Mouse (Mus musculus): ENCODE results near the gene Tmtc2.

The Tmtc2 gene

DNA sequence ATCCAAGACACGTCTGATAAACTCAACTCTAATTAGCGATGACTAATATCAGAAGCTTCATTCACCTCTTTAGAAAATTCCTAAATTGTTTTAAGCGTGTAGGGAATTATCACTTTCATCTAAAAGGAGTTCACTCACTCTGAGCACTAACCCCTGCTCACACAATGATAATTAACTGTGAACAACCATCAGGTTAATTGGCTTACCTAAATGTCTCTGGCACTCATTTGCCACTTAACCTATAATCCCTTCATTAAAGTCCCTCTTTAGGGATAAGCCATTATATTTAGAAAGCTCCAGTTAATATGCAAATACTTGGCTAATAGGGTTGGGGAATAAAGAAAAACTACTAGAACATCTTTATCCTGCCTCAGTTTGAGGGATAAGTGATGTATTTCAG, 151.1 kb downstream of the Tmtc2 start:
- DNase-seq (ENCODE audit: extremely low read depth, low read depth, low spot score) = no peak

DNA sequence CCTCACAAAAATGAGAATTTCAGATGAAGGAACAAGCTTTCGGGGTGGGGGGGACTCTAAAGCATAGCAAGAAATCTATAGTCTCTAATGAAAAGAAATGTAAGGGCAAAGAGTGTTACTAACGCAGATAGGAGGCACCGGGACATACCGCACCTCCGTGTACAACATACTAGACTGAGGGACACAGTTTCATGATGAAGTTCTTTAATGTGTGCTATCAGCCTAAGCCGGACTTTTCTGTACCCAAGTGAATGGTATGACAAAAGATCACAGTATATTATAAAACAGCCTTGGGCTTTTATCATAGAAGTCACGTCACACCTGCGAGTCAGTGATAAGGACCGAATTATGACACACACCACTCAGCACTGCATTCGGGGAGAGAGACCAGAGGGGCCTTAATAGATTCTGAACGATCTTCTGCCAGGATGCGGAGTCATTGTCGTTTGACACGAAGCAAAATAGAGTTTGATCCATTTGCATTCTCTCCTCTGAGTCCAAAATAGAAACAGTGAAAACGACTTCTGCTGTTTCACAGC, 156.3 kb downstream of the Tmtc2 start:
- no peak for DNase-seq (ENCODE audit: extremely low read depth, low read depth, low spot score)

DNA sequence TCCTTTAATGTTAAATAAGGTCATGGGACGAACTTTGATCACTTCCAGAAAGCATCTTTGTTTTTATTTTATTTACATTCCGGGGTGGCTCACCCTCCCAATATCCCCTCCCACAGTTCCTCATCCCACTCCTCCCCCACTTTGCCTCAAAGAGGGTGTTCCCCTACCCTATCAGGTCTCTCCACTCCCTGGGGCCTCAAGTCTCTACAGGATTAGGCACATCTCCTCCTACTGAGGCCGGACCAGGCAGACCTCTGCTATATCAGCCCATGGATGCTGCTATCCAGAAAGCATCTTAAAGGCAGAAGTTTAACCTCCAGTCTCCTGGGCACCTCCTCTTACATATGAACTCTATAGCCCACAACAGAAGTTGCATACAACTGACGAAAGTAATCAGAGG, 157.7 kb downstream of the Tmtc2 start:
- no peak for DNase-seq (ENCODE audit: extremely low read depth, low read depth, low spot score)

DNA sequence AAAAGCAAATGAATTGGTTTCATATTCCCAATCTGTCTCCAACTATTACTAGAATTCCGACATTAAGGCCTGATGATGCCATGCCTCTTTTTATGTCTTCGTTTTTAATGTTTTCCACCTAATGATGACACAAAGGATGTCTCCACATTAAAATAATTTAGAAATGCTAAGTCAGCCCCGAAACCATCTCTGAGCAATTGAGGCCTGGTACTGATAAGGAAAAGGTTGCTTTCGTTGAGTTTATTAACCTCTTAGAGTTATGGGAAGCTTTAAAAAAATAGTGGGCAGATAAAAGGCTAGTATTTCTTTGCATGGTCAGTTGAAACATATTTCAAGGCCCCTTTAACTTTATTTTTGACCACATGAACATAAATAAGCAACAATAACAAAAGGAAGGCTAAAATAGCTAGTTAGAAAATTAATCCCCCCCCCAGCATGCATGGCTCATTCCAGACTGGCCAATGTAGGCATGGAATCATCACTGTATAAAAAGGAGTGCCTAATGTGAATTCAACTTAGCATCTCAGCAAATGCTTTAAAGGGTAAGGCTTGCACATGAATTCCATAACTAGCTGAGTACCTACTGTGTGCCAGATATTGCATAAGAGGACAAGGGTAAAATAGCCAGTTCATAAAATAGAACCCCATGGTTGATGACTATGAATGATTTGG, 168.3 kb downstream of the Tmtc2 start:
- DNase-seq (ENCODE audit: extremely low read depth, low read depth, low spot score) = no peak

DNA sequence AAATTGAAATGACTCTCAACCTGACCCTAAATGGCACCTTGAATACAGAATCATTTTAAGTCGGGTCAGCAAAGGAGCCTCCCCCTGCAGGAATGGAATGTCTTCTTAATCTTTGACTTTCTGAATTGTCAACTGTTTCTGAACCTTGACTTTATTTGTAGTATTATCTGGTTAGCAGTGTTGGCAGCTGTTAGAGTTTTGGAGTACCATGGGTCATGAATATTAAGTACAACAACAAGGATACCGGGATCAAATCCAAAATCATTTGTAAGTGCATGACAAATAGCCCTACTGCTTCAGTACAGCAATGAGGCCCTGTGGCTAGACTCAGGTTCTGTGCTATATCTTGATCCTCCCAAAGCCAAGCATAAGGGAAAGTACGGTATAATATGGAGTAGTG, 170.3 kb downstream of the Tmtc2 start:
- DNase-seq (ENCODE audit: extremely low read depth, low read depth, low spot score) = no peak

DNA sequence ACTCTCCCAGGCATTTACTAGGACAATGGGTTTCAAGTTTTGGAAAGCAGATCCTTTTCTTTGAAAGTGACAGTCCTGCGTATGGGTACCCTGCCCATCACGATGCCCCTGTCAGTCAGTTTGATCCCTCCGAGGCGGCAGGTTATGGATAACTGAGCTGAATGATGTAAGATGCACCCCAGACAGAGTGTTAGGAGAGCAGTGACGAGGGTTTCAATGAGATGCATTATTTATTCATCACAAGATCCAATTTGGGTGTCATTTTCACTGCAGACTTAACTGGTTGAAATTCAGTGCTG, 171.8 kb downstream of the Tmtc2 start:
- DNase-seq (ENCODE audit: extremely low read depth, low read depth, low spot score) = no peak

DNA sequence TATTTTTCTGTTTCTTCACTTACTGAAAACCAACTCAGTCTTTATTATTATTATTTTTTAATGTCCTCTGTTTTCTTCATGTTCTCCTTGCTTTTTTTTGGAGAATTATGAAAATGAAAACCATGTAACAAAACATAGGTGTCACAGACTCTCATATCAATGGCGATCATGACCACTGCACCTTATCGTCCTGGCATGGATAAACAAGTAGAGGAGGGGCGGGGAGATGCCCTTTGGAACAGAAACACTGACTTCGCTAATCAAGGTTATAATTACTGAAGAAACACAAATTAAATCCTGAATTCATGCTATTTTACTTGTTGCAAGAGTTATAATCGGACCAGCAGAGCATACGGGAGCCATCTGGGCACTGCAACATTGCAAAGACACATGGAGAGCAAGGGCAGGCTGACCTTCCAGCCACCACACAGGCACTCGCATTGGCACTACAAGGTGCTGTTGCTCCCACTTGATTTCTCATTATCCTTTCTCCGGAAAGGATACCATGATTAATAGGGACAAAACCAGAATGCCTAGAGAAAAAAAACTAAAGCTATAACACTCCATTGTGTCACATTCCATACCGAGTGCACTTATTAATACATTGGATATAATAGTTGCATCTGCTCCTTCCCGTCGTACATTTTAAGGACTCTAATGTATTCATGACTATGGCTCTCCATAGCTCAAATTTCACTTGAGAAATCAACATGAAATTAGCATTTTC, 172.3 kb downstream of the Tmtc2 start:
- DNase-seq (ENCODE audit: extremely low read depth, low read depth, low spot score) = no peak

DNA sequence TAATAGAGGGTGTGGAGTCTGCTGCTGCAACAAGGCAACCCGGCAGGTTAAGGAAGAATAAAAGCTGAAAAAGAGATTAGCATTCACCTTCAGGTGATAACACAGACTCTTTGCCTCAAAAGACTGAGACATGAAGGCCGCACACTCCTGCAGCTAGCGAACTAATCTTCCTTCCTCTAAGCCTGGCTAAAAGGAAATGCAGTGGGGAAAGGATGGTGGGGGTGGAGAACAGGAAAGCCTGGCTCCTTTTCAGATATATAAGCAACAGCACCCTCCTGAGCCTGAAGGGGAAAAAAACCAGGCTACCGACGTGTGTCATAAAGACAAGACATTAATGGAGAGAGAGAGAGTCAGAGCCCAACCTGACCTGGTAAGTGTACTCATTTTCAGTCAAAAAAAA, 174.9 kb downstream of the Tmtc2 start:
- DNase-seq (ENCODE audit: extremely low read depth, low read depth, low spot score) = no peak

DNA sequence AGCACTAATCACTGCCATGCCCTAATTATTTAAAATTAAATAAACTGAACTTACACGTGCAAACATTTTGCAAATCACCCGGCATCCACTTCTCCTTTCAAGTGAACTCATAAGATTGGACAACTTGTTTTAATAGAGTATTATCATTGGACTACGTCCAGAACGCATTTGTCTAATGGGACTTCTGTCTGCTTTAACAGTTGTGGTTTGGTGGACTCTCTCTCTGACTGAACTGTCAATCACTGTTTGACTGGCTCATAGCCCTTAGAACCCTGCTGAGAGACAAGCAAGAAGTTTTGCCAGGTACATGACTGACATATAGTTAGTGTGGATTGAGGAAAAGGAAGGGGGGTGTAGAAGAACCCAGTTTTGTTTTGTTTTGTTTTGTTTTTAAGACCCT, 190.2 kb downstream of the Tmtc2 start:
- no peak for DNase-seq (ENCODE audit: extremely low read depth, low read depth, low spot score)

DNA sequence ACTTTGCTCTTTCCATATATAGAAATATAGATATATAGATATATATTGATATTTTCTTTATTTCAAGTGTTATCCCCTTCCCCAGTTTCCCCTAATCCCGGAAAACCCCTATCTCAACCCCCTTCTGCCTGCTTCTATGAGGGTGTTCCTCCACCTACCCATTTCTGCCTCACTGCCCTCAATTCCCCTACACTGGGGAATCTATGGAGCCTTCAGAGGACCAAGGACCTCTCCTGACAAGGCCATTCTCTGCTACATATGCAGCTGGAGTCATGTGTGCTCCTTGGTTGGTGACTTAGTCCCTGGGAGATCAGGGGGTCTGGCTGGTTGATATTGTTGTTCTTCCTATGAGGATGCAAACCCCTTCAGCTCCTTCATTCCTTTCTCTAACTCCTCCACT, 192.5 kb downstream of the Tmtc2 start:
- no peak for DNase-seq (ENCODE audit: extremely low read depth, low read depth, low spot score)

DNA sequence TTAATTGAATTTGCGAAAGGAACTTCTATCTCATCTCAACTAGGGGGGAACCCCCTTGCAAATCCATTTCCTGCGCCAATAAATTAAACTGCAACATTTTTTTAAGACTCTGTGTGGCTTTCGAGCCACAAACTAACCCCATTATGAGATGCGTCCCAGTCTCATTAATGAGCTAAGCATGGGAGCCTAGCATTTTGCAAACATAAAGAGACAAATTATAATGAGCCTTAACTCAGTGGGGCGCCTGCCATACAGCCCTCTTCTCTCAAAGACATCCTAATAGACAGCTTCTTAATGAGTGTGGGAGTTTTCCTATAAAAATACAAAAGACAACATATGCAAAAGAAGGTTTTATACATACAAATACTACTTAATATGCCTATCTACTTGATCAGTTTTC, 193.0 kb downstream of the Tmtc2 start:
- no peak for DNase-seq (ENCODE audit: extremely low read depth, low read depth, low spot score)

DNA sequence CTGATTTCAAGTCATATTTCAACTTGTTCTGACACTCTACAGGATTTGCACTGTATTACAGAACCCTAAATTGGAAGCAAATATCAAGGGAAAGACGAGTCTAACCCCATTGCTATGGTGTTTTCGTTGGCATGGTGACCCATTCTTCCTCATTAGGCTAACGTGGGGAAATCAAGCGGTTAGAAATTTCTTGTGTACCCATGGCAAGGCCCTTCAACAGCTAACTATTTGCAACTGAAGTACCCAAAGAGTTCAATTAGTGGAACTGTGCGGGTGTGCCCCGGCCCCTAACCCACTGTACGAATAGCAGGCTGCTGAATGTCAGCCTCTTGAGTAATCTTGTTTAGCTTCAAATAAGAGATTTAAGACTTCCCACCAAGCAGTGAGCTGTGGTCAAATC, 193.7 kb downstream of the Tmtc2 start:
- no peak for DNase-seq (ENCODE audit: extremely low read depth, low read depth, low spot score)

DNA sequence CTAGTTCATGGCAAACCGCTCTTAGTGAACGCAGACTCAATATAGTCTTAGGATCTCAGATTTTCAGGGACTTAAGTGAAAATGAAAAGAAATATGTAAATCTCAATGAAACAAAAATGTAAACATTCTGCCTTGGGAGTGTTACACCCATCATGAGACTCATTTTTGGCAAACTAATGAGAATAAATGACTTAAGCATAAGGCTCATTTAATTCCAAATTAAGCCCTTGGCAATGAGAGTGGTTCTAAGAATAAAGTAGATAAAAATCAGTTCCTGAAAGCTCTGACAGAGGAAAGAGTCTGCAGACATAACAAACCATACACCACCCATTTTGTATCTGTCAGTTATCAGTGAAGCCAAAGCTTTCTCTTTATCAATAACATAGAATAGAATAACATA, 196.5 kb downstream of the Tmtc2 start:
- DNase-seq (ENCODE audit: extremely low read depth, low read depth, low spot score) = no peak

DNA sequence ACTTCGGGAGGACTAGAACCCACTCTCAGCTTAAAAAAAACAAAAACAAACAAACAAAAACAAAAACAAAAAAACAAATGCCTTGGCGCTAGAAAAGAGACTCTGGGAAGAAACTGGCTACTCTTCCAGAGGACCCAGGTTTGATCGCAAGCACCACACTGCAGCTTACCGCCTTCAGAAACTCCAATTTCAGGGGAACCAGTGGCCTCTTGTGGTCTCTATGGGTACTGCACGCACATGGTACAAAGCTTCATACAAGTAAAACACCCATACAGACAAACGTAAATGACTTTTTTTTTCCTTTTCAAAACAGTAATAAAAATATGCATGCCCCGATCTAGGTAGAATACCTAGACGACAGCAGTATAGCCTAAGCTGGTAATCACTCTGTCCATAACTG, 201.0 kb downstream of the Tmtc2 start:
- DNase-seq (ENCODE audit: extremely low read depth, low read depth, low spot score) = no peak

DNA sequence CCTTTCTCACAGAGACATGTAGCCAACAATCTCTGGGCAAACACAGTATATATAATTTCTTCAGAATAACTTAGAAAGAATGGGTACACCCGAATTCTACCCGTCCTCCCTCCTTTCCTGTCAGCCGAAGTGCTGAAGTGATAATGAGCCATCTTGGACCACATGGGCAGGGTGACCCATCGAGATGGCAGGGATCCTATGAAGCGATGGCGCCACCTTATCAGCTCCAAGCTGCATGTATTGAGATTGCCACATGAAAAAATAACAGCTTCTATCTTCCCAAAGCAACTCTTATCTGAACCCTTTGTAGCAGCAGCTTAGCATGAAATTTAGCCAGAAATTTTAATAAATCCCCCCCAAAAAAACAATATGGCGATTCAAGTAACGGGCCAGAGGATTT, 206.0 kb downstream of the Tmtc2 start:
- DNase-seq (ENCODE audit: extremely low read depth, low read depth, low spot score) = no peak

DNA sequence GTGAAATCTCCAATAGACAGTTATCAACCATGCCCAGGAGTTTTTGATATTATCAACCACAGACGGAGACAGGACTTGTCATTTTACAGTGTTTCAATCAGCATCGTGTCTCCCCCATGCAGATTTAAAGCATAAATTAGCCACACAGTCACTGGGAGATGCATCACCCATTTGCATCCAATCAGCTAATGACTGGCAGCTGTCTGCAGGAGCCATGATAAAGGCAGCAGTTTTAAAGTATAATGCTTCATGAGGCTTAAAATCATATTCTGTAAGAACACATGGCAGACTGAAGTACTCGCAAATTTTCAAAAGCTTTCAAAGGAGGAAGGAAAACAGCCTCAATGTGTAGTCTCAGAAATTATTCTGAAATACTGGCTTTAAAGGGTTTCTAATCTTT, 209.8 kb downstream of the Tmtc2 start:
- no peak for DNase-seq (ENCODE audit: extremely low read depth, low read depth, low spot score)

DNA sequence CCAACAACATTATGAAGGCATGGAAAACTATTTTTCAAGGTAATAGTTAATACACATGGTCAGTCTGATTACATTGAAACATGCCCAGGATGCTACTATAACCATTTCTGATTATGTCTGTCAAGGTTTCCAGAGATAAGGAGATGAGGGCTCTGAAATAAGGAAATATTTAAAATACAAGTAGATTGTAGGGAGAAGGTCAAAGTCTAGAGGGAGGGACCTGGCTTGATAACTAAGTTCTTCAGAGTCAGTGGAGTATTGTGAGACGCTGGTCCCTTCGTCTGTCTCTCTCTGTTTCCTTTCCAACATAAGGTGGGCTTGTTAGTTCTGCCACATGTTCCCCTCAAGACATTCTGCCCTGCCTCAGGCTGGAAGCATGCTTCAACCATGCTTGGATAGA, 223.9 kb downstream of the Tmtc2 start:
- no peak for DNase-seq (ENCODE audit: extremely low read depth, low read depth, low spot score)

DNA sequence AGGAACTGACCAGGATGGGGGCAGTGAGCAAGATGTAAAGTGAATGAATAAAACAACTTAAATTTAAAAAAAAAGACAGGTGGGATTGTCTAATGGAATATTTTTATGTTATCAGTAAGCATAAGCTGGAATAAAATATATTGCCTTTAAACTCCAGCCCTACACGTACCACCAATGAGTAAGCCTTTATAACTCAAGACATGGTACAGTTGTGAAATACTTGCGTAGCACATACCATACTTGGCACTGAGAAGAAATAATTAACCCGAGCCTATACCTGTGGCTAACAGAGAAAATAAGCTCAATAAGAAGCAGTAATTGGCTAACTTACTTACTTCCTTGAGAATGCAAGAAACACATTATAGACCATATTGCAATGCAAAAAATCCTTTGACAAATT, 228.3 kb downstream of the Tmtc2 start:
- DNase-seq (ENCODE audit: extremely low read depth, low read depth, low spot score) = no peak

DNA sequence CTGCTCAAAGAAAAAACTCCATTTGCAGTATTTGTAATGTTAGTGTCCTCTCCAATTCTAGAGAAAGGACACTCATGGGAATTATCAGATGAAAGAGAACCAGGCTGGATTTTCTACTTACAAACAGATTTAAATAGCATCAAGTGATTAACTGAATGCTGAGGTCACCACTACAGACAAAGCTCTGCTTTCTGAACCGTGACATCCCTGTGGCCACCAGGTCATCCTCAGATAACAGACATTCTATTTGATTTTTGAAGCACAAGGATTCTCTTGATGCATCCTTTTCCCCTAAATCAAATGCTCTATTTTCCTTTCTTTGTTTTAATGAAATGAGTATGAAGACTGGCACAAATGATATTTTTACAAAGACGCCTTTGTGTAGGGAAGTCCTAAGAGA, 241.4 kb downstream of the Tmtc2 start:
- no peak for DNase-seq (ENCODE audit: extremely low read depth, low read depth, low spot score)

DNA sequence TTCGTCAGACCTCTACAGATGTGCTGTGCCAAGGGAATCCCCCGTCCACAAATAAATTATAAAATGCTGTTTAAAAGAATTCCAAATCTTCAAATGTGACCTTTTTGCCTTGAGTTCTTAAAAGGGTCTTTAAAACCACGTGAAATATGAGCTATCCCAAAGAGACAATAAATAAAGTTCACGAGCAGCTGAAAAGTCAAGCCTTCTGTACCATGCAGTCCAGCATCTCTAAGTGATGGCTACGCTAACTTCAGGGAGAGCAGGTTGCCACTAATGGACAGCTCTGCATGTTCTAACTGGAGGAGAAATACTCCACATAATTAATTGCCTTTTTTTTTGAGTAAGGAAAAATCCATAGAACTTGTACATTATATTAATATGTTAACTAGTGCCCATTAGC, 243.9 kb downstream of the Tmtc2 start:
- no peak for DNase-seq (ENCODE audit: extremely low read depth, low read depth, low spot score)

DNA sequence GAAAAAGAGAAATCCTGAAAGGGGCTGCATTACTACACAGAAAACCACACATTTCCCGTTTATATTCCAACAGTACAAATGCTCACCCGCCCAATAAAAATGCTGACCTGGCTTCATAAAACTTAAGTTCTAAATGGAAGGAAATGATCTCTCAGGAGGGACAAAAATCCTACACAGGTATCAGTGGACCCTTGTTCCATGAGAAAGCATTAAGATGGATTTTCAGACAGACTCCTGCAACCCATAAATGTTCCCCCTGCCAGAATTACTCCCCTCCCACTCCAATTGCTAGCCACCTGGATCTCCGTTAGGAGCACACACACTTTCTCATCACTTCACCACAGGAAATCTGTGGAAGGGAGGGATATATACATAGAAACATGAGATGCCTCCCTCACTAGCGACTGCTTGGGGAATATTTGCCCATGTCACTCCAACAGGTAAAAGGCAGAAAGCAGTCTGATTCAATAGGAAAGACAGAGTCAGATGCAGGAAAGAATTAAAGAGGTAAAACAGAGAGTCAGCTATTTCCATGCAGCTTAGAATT, 250.5 kb downstream of the Tmtc2 start:
- DNase-seq (ENCODE audit: extremely low read depth, low read depth, low spot score) = no peak

DNA sequence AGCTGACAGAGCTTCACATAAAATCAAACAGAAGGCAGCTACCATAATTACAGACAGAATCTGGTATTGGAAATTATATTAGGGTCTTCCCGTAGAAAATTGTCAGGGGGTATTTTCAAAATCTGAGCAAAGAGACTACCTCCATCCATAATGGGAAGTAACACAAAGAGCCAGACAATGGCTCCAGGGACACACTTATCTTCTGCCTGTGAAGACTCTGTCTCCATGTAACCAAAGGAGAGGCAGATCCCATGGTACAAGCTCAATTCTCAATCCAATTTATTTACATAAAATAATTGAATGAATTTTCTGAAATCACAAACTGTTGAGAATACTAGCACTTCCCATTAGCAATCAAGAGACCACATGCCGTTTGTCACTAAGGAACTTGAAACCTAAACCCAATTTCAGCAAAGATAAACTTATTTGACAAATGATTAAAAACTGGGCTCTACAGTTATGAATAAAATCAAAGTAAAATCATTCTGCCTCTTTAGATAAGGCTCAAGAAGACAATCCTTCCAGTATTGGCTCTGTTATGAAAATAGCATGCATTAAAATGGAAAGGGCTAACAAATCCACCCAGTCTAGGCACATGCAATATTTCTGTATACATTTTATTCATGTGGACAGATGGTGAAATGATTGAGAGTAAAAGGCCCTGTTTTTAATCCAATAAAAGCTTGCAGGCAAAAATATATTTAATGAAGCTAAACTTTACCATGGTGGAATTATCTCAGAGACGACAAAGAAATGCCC, 254.8 kb downstream of the Tmtc2 start:
- DNase-seq (ENCODE audit: extremely low read depth, low read depth, low spot score) = no peak

Data from fat pad, adult 2 months (tissue).